Mouse (Mus musculus) central nervous system, embryonic 14 days (tissue): Measurements from ENCODE around the gene Cypt14. TPM values are rescaled to one million over a fixed set of nuclear protein-coding genes. Genes with fewer than 3 reads are reported as not detected.

ENCODE experiments used
- polyA plus RNA-seq: library from polyadenylated mRNA; depleted of rRNA; stranded (reverse); fragments of >200 nt; gene quantifications from 2 replicates; pipeline ENCODE4 v1.2.3, GENCODE M21; 2012; rRNA removed

Gene Cypt14
- not detected in 2 replicates for polyA plus RNA-seq

GRCm38 (mm10) chrX:39863504-39863903 is at the start of gene Cypt14:
Cypt14 (minus strand) TSS chrX:39863604.

